Mouse (Mus musculus) hindbrain, embryonic 11.5 days (tissue): ENCODE data around the gene Lrrc34. TPM values are rescaled to one million over a fixed set of nuclear protein-coding genes. Genes with fewer than 3 reads are reported as not detected.

Experiments used
- ATAC-seq: fragments of 200-750 bp; cut with Nextera tagmentation; 2 replicates; pipeline ENCODE4 v1.8.0; 2017; ENCODE audit warnings: mild to moderate bottlenecking, moderate TSS enrichment, moderate library complexity; ENCODE audit not compliant: low FRiP score
- DNase-seq: peaks from one replicate; pipeline ENCODE4 v3.0.0-alpha.2; 2015; ENCODE audit warnings: low spot score
- H3K27ac ChIP-seq: fragments of 300-500 bp; sonication (generic); 2 replicates; pipeline ENCODE4 v1.5.1; 2014; ENCODE audit warnings: mild to moderate bottlenecking, low read depth, low read length
- H3K27me3 ChIP-seq: fragments of 300-500 bp; sonication (generic); 2 replicates; pipeline ENCODE4 v1.6.1; 2014; ENCODE audit warnings: mild to moderate bottlenecking, low read length, moderate library complexity, mixed read lengths; ENCODE audit not compliant: control insufficient read depth, insufficient read depth
- H3K36me3 ChIP-seq: fragments of 300-500 bp; sonication (generic); 2 replicates; pipeline ENCODE4 v1.6.1; 2014; ENCODE audit warnings: mild to moderate bottlenecking, low read length, moderate library complexity, mixed read lengths; ENCODE audit not compliant: control insufficient read depth, insufficient read depth
- H3K4me1 ChIP-seq: fragments of 300-500 bp; sonication (generic); replicated peaks from 2 replicates; pipeline ENCODE4 v1.6.1; 2014; ENCODE audit warnings: low read length, mixed read lengths; ENCODE audit not compliant: control insufficient read depth, insufficient read depth
- H3K4me2 ChIP-seq: fragments of 300-500 bp; sonication (generic); replicated peaks from 2 replicates; pipeline ENCODE4 v1.6.1; 2014; ENCODE audit warnings: mild to moderate bottlenecking, low read depth, low read length
- H3K4me3 ChIP-seq: fragments of 300-500 bp; sonication (generic); 2 replicates; pipeline ENCODE4 v1.5.1; 2014; ENCODE audit warnings: low read depth, low read length
- H3K9ac ChIP-seq: fragments of 300-500 bp; sonication (generic); 2 replicates; pipeline ENCODE4 v1.6.1; 2014; ENCODE audit warnings: low read depth, low read length
- H3K9me3 ChIP-seq: fragments of 300-500 bp; sonication (generic); 2 replicates; pipeline ENCODE4 v1.6.1; 2016; ENCODE audit warnings: low read length; ENCODE audit not compliant: control insufficient read depth
- WGBS: fragments of 180-500 bp; shearing (Covaris S2); extraction: QIAGEN DNeasy Blood & Tissue Kit; methylation state at CpG from one replicate; pipeline ENCODE4 v1.1.7; 2014; 5-methylcytosine and 5-hydroxymethylcytosine counted together
- polyA plus RNA-seq: library from polyadenylated mRNA; unstranded; fragments of >200 nt; fragmentation: Nextera tagmentation; extraction: Ambion mirVana; gene quantifications from 2 replicates; pipeline ENCODE4 v1.2.1, GENCODE M21; 2014

Lrrc34 gene
- polyA plus RNA-seq, 1 experiment from 2014 or later = 4.1 TPM

DNA sequence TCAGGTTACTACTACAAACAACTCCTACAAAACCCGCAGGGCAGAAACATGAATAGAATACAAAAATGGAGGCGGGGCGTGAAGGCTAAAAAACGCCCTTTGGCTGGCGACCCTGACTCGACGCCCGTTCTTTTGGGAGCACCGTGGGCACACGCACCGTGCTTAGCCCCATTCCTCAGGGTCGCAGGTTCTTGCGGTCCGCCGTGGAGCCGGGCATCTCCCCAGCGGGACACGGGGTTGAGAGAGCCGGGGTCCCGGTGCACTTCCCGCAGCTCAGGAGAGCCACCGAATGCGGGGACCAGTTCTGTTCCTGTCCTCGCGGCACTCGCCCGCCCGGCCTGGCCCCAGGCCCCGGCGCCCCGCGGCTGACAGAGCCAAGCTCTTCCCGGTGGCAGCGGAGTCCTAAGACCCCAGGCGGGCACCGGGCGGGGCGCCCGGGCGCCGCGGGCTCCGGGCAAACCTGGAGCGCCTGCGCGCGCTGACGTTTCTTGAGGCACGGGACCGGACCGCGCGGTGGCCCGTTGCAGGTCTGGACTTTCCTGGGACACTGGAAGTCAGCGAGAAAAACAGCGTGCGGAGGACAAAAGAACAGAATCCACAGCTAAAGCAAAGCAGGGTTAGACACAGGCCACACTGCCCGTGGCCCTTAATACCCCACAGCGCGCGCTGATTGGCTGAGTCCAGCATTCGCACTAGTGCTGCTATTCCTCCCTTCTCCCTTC lies 52.4 kb downstream of the Lrrc34 start:
- DNase-seq = peak; percentile 70
- H3K27ac ChIP-seq = peak overlapping the region; percentile 67
- peak overlapping the region; percentile 87 for H3K9ac ChIP-seq
- under 1% methylated on average over 62 of the region's 62 CpGs for WGBS
- peak; percentile 82 for ATAC-seq
- H3K4me2 ChIP-seq = peak overlapping the region; percentile 87
- H3K27me3 ChIP-seq = peaks cover 3% of the 10 kb centered on the region; the same call in 1 of the 2 replicates
- no peaks in the 10 kb centered on the region for H3K36me3 ChIP-seq
- H3K4me3 ChIP-seq = peak overlapping the region; percentile 74
- H3K4me1 ChIP-seq = no peaks in the 10 kb centered on the region
- H3K9me3 ChIP-seq = no peaks in the 10 kb centered on the region

- Histone ChIP-seq H3K9me3 (no peaks in the 10 kb centered on the region), H3K4me1 (no peaks in the 10 kb centered on the region), H3K9ac (no peak overlapping the region), H3K27me3 (peaks cover 3% of the 10 kb centered on the region; the same call in 1 of the 2 replicates), H3K4me2 (no peak overlapping the region), H3K36me3 (no peaks in the 10 kb centered on the region), H3K27ac (no peak overlapping the region), H3K4me3 (no peak overlapping the region)
- DNase-seq (peak; percentile 37), ATAC-seq (no peak; the same call in 1 of the 2 replicates)
- whole genome bisulfite sequencing = 81% methylated on average over 4 of the region's 4 CpGs
Observed at GRCm38 (mm10) chr3:30593719-30594485, 53.8 kb downstream of the Lrrc34 start.

DNA sequence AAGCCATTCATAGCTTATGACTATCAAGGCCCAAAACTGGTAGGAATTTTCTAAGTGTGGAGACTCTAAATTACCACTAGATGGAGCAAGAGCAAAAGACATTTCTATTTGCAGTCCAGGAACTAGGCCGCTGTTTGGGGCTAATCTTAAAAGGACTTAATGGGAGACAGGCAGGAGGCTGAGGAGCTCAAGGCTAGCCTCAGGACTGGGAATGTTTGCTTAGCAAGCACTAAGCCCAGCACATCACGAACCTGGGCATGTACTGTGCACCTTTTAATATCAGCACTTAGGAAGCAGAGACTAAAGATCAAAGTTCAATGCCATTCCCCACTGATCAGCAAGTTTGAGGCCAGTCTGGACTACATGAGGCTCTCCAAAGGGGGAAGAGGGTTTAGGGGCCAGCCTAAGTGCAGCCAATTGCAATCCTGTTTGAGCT lies 55.2 kb downstream of the Lrrc34 start:
- no peaks in the 10 kb centered on the region for H3K4me1 ChIP-seq
- no peak overlapping the region for H3K4me3 ChIP-seq
- no peak overlapping the region for H3K4me2 ChIP-seq
- ATAC-seq (peak; percentile 55), DNase-seq (peak; percentile 55)
- WGBS = 0% methylated on average over 2 of the region's 2 CpGs
- no peaks in the 10 kb centered on the region for H3K36me3 ChIP-seq
- no peak overlapping the region for H3K27ac ChIP-seq
- no peaks in the 10 kb centered on the region for H3K27me3 ChIP-seq
- H3K9me3 ChIP-seq = no peaks in the 10 kb centered on the region
- no peak overlapping the region for H3K9ac ChIP-seq

GRCm38 (mm10) chr3:30588865-30589264 lies 58.8 kb downstream of the Lrrc34 start:
- no peak overlapping the region for H3K4me2 ChIP-seq
- 85% methylated on average over 6 of the region's 6 CpGs for WGBS
- DNase-seq = no peak
- H3K9ac ChIP-seq = no peak overlapping the region
- H3K27me3 ChIP-seq = no peaks in the 10 kb centered on the region
- H3K4me1 ChIP-seq = no peaks in the 10 kb centered on the region
- no peak overlapping the region for H3K27ac ChIP-seq
- H3K9me3 ChIP-seq = no peaks in the 10 kb centered on the region
- ATAC-seq = no peak
- H3K36me3 ChIP-seq = no peaks in the 10 kb centered on the region
- no peak overlapping the region for H3K4me3 ChIP-seq

Other genes with a start within 250 kb of the Lrrc34 start
- gene Mecom, start 99.9 kb downstream of the Lrrc34 start, polyA plus RNA-seq = 40.2 and 44.3 TPM in 2 replicates
- 0.22 and 0.49 TPM in 2 replicates for gene Actrt3, start 47.9 kb downstream of the Lrrc34 start, polyA plus RNA-seq
- gene Mynn, start 45.8 kb downstream of the Lrrc34 start, polyA plus RNA-seq = 35.9 and 36.1 TPM in 2 replicates
- not detected in 2 replicates for gene Lrriq4, start 3.4 kb downstream of the Lrrc34 start, polyA plus RNA-seq
- gene Lrrc31, start 52.0 kb upstream of the Lrrc34 start, polyA plus RNA-seq = not detected in 2 replicates
- gene Samd7, start 98.4 kb upstream of the Lrrc34 start, polyA plus RNA-seq = not detected in 2 replicates
- gene Sec62, start 145.0 kb upstream of the Lrrc34 start, polyA plus RNA-seq = 64.3 and 71.5 TPM in 2 replicates
- 1.1 and 2.0 TPM in 2 replicates for gene Gpr160, start 208.1 kb upstream of the Lrrc34 start, polyA plus RNA-seq